In the genomic region with DNA sequence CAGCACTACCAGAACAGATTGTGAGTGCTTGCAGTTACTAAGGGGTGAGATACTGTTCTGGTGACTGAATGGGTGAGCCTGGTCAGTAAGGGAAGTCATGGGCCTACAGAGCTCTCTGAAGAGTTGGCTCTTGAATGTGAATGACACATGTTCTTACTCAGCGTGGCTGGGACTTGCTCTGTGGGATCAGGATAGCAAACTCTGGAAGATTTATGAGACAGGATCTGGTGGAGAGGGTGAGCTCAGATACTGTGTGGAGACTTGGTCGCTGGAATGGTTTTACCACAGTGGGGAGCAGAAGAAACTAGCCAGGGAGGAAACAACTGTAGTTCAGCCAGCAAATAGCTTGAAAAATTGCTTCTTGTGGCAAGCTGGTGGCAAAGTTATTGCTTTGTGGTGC, we compare ENCODE assay signal across 22 mouse cellular contexts.
"Had no signal": no experiment of that assay in that cellular context is flagged by ENCODE, and none has a peak within 500 bp of the region (broad histone marks: within the 10 kb centered on the region; RNA-seq: fewer than 3 reads in every experiment).

No protein-coding gene starts in this region.

- H3K4me3 ChIP-seq: limb, embryonic 10.5 days; limb, embryonic 13.5 days; liver, embryonic 12.5 days; liver, embryonic 15.5 days; lung, embryonic 15.5 days; megakaryocyte, embryonic 14.5 days; midbrain, embryonic 10.5 days; midbrain, embryonic 13.5 days; myocyte; neural tube, embryonic 13.5 days; stomach, embryonic 15.5 days had no signal

- H3K27me3 ChIP-seq: limb, embryonic 13.5 days; liver, embryonic 12.5 days; liver, embryonic 15.5 days; lung, embryonic 15.5 days; megakaryocyte, embryonic 14.5 days; midbrain, embryonic 13.5 days; neural tube, embryonic 13.5 days; stomach, embryonic 15.5 days had no signal

- H3K9me3 ChIP-seq: limb, embryonic 10.5 days; limb, embryonic 13.5 days; liver, embryonic 12.5 days; liver, embryonic 15.5 days; lung, embryonic 15.5 days; megakaryocyte, embryonic 14.5 days; midbrain, embryonic 10.5 days; midbrain, embryonic 13.5 days; neural tube, embryonic 13.5 days; stomach, embryonic 15.5 days had no signal

- DNase-seq: kidney, postnatal 14 days; kidney, postnatal 4 days; liver; lung, adult 18-20 months; lung, postnatal 10 days; lung, postnatal 36 days; retina, postnatal 1 day; right cerebral cortex, postnatal 25 days; spleen, adult 18-20 months; thymus, postnatal 25 days had no signal

- H3K4me1 ChIP-seq: neural tube, embryonic 13.5 days had no signal

- H3K27ac ChIP-seq: limb, embryonic 10.5 days; limb, embryonic 13.5 days; liver, embryonic 12.5 days; liver, embryonic 15.5 days; lung, embryonic 15.5 days; midbrain, embryonic 10.5 days; midbrain, embryonic 13.5 days; neural tube, embryonic 13.5 days; stomach, embryonic 15.5 days had no signal

- H3K4me2 ChIP-seq: limb, embryonic 13.5 days; liver, embryonic 12.5 days; liver, embryonic 15.5 days; lung, embryonic 15.5 days; midbrain, embryonic 13.5 days; neural tube, embryonic 13.5 days; stomach, embryonic 15.5 days had no signal

- ATAC-seq: liver, embryonic 12.5 days; midbrain, embryonic 13.5 days; midbrain, embryonic 16.5 days had no signal

- H3K9ac ChIP-seq: limb, embryonic 13.5 days; liver, embryonic 12.5 days; liver, embryonic 15.5 days; lung, embryonic 15.5 days; midbrain, embryonic 13.5 days; neural tube, embryonic 13.5 days; stomach, embryonic 15.5 days had no signal
